In the genomic region with DNA sequence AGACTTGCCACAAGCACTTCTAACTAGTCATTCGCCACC, we compare ENCODE assay signal across 8 mouse cellular contexts. TPM values are rescaled to one million over a fixed set of nuclear protein-coding genes. Genes with fewer than 3 reads are reported as not detected.
DNase-seq lines count a peak whose midpoint lies in the region; ATAC-seq lines count a peak whose summit lies in the region.

A gene (minus strand): TSS at position 30 of the 39 bp plus-strand sequence.

- peak within 1 kb of the TSS; percentile 22 for H3K4me2 ChIP-seq in lung, embryonic 16.5 days (ENCODE audit: low read depth, low read length)
- H3K4me2 ChIP-seq in stomach, embryonic 16.5 days (ENCODE audit: low read depth, low read length) = peak within 1 kb of the TSS; percentile 39; the same call in 1 of the 2 replicates

- H3K4me1 ChIP-seq in lung, embryonic 16.5 days (replicated peaks; ENCODE audit: control insufficient read depth, insufficient read depth, low read length) = no peaks in the 10 kb centered on the region
- no peaks in the 10 kb centered on the region for H3K4me1 ChIP-seq in stomach, embryonic 16.5 days (ENCODE audit: control insufficient read depth, insufficient read depth, low read length)

- H3K9me3 ChIP-seq in lung, embryonic 16.5 days (ENCODE audit: control insufficient read depth, low read length) = peaks cover 6% of the 10 kb centered on the region
- H3K9me3 ChIP-seq in stomach, embryonic 16.5 days (replicated peaks; ENCODE audit: control insufficient read depth, low read length) = peaks cover 3% of the 10 kb centered on the region; the same call in 1 of the 2 replicates

- ATAC-seq in lung, embryonic 16.5 days (ENCODE audit: low read depth) = no peak
- ATAC-seq in stomach, embryonic 16.5 days (ENCODE audit: insufficient read depth, low FRiP score) = no peak

- no peak for DNase-seq in adrenal gland, adult 8-10 months
- DNase-seq in adrenal gland, adult 2 months = no peak
- no peak for DNase-seq in lung, adult 18-20 months
- DNase-seq in left cerebral cortex, postnatal 10 days (ENCODE audit: extremely low spot score in 1 of 2, low spot score in 2 of 2) = no peak
- no peak for DNase-seq in frontal cortex, postnatal 14 days (ENCODE audit: low spot score in 2 of 2)
- DNase-seq in urinary bladder, postnatal 14 days (ENCODE audit: low spot score) = no peak

- intact Hi-C loops in left cerebral cortex, postnatal 10 days (cut with DNase I) = no loop called here

- peak within 1 kb of the TSS; percentile 22 for H3K4me3 ChIP-seq in lung, embryonic 16.5 days (ENCODE audit: low read length)
- no peak within 1 kb of the TSS for H3K4me3 ChIP-seq in stomach, embryonic 16.5 days (replicated peaks; ENCODE audit: low read length)

- H3K9ac ChIP-seq in lung, embryonic 16.5 days (ENCODE audit: low read length) = no peak within 1 kb of the TSS
- no peak within 1 kb of the TSS for H3K9ac ChIP-seq in stomach, embryonic 16.5 days (ENCODE audit: low read length)

- H3K36me3 ChIP-seq in lung, embryonic 16.5 days (ENCODE audit: control insufficient read depth, insufficient read depth, low read length) = no peaks in the 10 kb centered on the region
- H3K36me3 ChIP-seq in stomach, embryonic 16.5 days (ENCODE audit: control insufficient read depth, insufficient read depth, low read length) = no peaks in the 10 kb centered on the region

- H3K27me3 ChIP-seq in lung, embryonic 16.5 days (ENCODE audit: control insufficient read depth, insufficient read depth, low read depth, low read length) = no peaks in the 10 kb centered on the region
- no peaks in the 10 kb centered on the region for H3K27me3 ChIP-seq in stomach, embryonic 16.5 days (ENCODE audit: control insufficient read depth, insufficient read depth, low read length)

- H3K27ac ChIP-seq in lung, embryonic 16.5 days (ENCODE audit: low read length) = no peak within 1 kb of the TSS
- no peak within 1 kb of the TSS for H3K27ac ChIP-seq in stomach, embryonic 16.5 days (ENCODE audit: low read length)

- WGBS in lung, embryonic 16.5 days = 0% methylated on average over 1 of the region's 1 CpGs
- 0% methylated on average over 1 of the region's 1 CpGs for WGBS in stomach, embryonic 16.5 days

RNA-seq across cellular contexts. Expression of the gene that starts here (rescaled TPM):
- total RNA-seq in adrenal gland, adult 8-10 months (2022) = 10 to 100 TPM; 14.2 to 45.2 (median 31.2) TPM
- 10 to 100 TPM in 1 of 2 experiments, 1 to 10 TPM in 1; 7.1 to 12.7 TPM for total RNA-seq in adrenal gland, adult 2 months (2021)
- polyA plus RNA-seq in adrenal gland, adult 2 months (2012; rRNA removed) = 5.2 and 5.3 TPM in 2 replicates
- polyA plus RNA-seq in lung, embryonic 16.5 days (2015; fragmentation: Nextera tagmentation; extraction: Ambion mirVana) = 2.4 TPM in 2 replicates
- total RNA-seq in left cerebral cortex, postnatal 10 days (2021) = 100 to 1,000 TPM; 718 to 743 TPM
- polyA plus RNA-seq in stomach, embryonic 16.5 days (2015; fragmentation: Nextera tagmentation; extraction: Ambion mirVana) = 4.3 and 5.9 TPM in 2 replicates

Comparison
In these comparisons a context has a peak if more than half of its experiments do, and no peak if none do; other contexts are left out.
1. RNA of the gene that starts here (total RNA-seq): 718 to 743 TPM in left cerebral cortex, postnatal 10 days; 14.2 to 45.2 TPM in adrenal gland, adult 8-10 months and 7.1 to 12.7 TPM in adrenal gland, adult 2 months; every median in the first group is over 10 times any median in the second.